In genomic region chr4:94412661-94413060, GRCm38 (mm10) we compare ENCODE assay signal across 33 mouse cellular contexts.
"Had no signal": no experiment of that assay in that cellular context is flagged by ENCODE, and none has a peak within 500 bp of the region (broad histone marks: within the 10 kb centered on the region; RNA-seq: fewer than 3 reads in every experiment).

No protein-coding gene starts in this region.

- H3K27me3 ChIP-seq: heart, embryonic 12.5 days; heart, embryonic 13.5 days; heart, embryonic 15.5 days; hindbrain, embryonic 12.5 days; hindbrain, embryonic 13.5 days; hindbrain, embryonic 15.5 days; intestine, embryonic 15.5 days had no signal

- ATAC-seq: hindbrain, embryonic 16.5 days; hindbrain, postnatal 0 days; inflammation-experienced regulatory T-cells, adult 6 months; intestine, embryonic 15.5 days; intestine, embryonic 16.5 days; intestine, postnatal 0 days had no signal

- H3K4me3 ChIP-seq: heart, embryonic 10.5 days; heart, embryonic 12.5 days; heart, embryonic 13.5 days; heart, embryonic 15.5 days; hindbrain, embryonic 10.5 days; hindbrain, embryonic 12.5 days; hindbrain, embryonic 13.5 days; hindbrain, embryonic 15.5 days; intestine, embryonic 15.5 days; layer of hippocampus, adult 2 months; left cerebral cortex, adult 2 months had no signal

- H3K4me2 ChIP-seq: heart, embryonic 11.5 days; heart, embryonic 12.5 days; heart, embryonic 13.5 days; heart, embryonic 15.5 days; hindbrain, embryonic 12.5 days; hindbrain, embryonic 13.5 days; hindbrain, embryonic 14.5 days; hindbrain, embryonic 15.5 days; intestine, embryonic 15.5 days had no signal

- H3K27ac ChIP-seq: heart, embryonic 10.5 days; heart, embryonic 13.5 days; heart, embryonic 15.5 days; hindbrain, embryonic 10.5 days; hindbrain, embryonic 12.5 days; hindbrain, embryonic 13.5 days; hindbrain, embryonic 14.5 days; hindbrain, embryonic 15.5 days; hindbrain, postnatal 0 days; intestine, embryonic 15.5 days; kidney, postnatal 0 days; layer of hippocampus, adult 2 months; left cerebral cortex, adult 2 months had no signal

- H3K9ac ChIP-seq: heart, embryonic 12.5 days; heart, embryonic 13.5 days; heart, embryonic 15.5 days; hindbrain, embryonic 12.5 days; hindbrain, embryonic 13.5 days; hindbrain, embryonic 14.5 days; hindbrain, embryonic 15.5 days; intestine, embryonic 15.5 days had no signal

- DNase-seq: heart, postnatal 10 days; heart, postnatal 14 days; heart, postnatal 36 days; heart, postnatal 4 days; kidney, adult 11 months; kidney, adult 18-20 months; kidney, adult 2 months; kidney, adult 8-10 months; kidney, adult 9 months; kidney, postnatal 10 days; kidney, postnatal 14 days; kidney, postnatal 25 days; layer of hippocampus, adult 9-11 months; layer of hippocampus, postnatal 36 days had no signal

- H3K36me3 ChIP-seq: heart, embryonic 10.5 days; heart, embryonic 12.5 days; heart, embryonic 13.5 days; heart, embryonic 15.5 days; hindbrain, embryonic 10.5 days; hindbrain, embryonic 12.5 days; hindbrain, embryonic 13.5 days; hindbrain, embryonic 15.5 days; intestine, embryonic 15.5 days had no signal

- H3K4me1 ChIP-seq: heart, embryonic 10.5 days; heart, embryonic 12.5 days; heart, embryonic 13.5 days; heart, embryonic 15.5 days; hindbrain, embryonic 10.5 days; hindbrain, embryonic 12.5 days; hindbrain, embryonic 13.5 days; hindbrain, embryonic 15.5 days; intestine, embryonic 15.5 days had no signal

- H3K9me3 ChIP-seq: heart, embryonic 10.5 days; heart, embryonic 12.5 days; heart, embryonic 13.5 days; heart, embryonic 15.5 days; hindbrain, embryonic 10.5 days; hindbrain, embryonic 12.5 days; hindbrain, embryonic 13.5 days; hindbrain, embryonic 15.5 days; intestine, embryonic 15.5 days had no signal
